Mouse (Mus musculus): ENCODE measurements around the gene Tcf25. TPM values are rescaled to one million over a fixed set of nuclear protein-coding genes. Genes with fewer than 3 reads are reported as not detected.

The Tcf25 gene
- polyA plus RNA-seq (2012; rRNA removed), result 42.0 and 48.3 TPM in 2 replicates

DNA sequence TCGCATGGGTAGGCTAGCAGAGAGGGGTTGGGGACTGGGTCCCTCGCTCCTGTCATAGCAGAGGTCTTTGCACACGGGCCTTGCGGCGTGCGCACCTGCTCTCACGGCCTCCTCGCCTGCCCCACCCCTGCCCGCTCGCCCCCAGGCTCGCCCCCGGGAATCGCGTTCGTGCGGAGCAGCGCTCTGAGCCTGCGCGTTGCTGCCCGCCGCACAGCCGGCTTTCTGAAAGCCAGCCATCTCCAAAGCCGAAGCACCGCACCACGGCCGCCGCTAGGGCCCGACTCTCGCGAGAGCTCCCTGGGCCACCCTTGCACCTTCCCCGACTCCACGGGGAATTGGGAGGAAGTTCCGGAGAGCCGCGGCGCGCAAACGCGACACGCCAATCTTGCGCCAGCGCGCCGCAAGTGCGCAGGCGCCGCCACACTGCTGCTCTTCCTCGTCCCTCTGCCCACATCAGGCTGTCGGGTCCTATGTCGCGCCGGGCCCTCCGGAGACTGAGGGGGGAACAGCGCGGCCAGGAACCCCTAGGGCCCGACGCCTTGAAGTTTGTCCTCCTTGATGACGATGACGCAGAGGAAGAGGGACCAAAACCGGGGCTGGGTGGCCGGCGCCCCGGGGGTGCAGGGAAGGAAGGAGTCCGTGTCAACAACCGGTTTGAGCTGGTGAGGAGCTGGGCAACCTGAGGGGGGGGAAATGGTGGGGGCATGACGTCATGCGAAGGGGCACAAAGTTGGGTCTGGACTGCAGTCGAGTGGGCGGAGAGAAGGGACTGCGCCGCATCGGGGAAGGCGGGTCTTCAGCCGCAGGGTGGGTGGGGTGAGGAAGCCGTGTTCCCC is at the start of gene Tcf25:
Tcf25 (plus strand) TSS at position 351 of the 836 bp plus-strand sequence.

DNA sequence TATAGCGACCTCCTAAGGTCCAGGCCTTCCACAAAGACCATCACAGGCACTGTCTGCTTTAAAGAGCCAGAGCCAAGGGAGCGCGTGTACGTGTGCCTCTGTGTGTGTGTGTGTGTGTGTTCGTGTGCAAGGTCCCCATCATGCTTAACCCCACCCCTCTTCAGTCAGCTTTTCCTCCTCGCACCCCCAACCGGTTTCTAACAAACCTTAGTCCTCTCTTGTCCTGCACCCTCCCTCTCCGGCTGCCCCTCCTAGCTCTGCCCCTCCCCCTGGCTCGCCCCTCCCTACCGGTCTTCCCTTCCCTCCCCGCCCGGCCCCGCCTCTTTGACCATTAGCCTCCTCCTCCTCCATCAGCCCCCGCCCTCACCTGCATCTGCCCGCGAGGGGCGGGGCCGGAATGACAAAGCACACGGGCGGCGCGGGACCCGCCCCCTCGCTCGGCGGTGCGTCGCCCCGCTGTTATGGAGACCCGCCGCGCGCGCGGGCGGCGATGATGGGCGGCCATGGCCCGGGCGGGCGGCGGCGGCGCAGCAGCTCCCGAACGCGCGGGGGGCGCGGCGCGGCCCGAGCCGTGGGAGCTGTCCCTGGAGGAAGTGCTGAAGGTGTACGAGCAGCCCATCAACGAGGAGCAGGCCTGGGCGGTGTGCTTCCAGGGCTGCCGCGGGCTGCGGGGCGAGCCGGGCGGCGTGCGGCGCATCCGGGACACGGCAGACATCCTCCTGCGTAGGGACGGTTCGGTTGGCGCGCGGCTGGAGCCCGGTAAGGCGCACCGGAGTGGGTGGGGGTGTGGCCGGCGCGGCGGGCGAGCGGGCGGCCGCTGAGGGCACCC is 41.1 kb upstream of the Tcf25 start, which contains the start of gene Spire2:
Spire2 (plus strand) TSS at position 452 of the 829 bp plus-strand sequence.

DNA sequence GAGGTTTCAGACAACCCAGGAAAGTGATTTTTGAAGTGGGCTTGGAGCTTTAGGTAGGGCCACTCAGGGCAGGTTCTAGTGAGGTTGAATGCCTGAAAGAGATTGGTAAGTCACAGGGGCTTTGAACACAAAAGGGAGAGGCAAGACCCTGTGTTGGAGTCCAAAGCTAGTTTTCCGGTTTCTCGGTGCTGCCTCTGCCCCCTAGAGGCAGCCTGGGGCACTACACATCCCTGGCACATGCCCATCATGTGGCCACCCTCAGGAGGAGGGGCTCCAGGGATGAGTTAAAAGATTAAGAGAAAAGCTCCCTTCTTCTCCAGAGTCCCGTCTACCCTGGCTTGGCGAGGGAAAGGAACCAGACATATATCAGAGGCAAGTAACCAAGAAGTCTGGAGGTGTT is 33.2 kb downstream of the Tcf25 start, which contains the start of gene Mc1r:
Mc1r (plus strand) TSS at position 322 of the 400 bp plus-strand sequence.

DNA sequence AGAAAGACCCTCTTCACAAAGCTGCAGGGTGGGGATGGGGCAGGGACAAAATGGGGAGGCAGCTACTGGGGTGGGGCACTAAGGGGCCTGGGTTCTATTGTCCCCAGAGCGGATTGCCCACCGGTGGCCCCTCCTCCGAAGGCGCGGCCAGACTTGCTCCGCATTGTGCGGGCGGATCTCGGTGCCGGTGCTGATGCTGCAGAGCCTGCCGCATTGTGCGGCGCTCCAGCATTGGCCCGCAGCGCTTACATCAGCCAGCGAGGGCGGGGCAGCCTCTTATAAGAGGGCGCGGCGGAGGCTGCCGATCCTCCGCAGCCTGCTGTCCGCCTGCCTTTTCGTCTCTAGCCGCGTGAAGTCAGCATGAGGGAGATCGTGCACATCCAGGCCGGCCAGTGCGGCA is 37.7 kb downstream of the Tcf25 start, which contains the start of gene Tubb3:
Tubb3 (plus strand) TSS at position 179 of the 400 bp plus-strand sequence.

GRCm38 (mm10) chr8:123423441-123423840 is 49.9 kb downstream of the Tcf25 start, which contains the start of gene Def8:
Gene Def8, plus strand, starts transcription at chr8:123423527.

Other genes with a start within 250 kb of the Tcf25 start
- 0.71 and 0.92 TPM in 2 replicates for gene Sult5a1, start 215.4 kb upstream of the Tcf25 start, polyA plus RNA-seq (2012; rRNA removed)
- 0.07 and 0.14 TPM in 2 replicates for gene Dpep1, start 187.5 kb upstream of the Tcf25 start, polyA plus RNA-seq (2012; rRNA removed)
- 28.4 and 33.8 TPM in 2 replicates for gene Chmp1a, start 161.0 kb upstream of the Tcf25 start, polyA plus RNA-seq (2012; rRNA removed)
- 0.23 and 0.27 TPM in 2 replicates for gene Spata33, start 160.9 kb upstream of the Tcf25 start, polyA plus RNA-seq (2012; rRNA removed)
- gene Cdk10, start 148.9 kb upstream of the Tcf25 start, polyA plus RNA-seq (2012; rRNA removed), result 13.4 and 15.3 TPM in 2 replicates
- 0.78 and 0.99 TPM in 2 replicates for gene Spata2l, start 137.5 kb upstream of the Tcf25 start, polyA plus RNA-seq (2012; rRNA removed)
- gene Zfp276, start 119.6 kb upstream of the Tcf25 start, polyA plus RNA-seq (2012; rRNA removed), result 7.4 and 8.2 TPM in 2 replicates
- 6.1 and 7.4 TPM in 2 replicates for gene Vps9d1, start 119.4 kb upstream of the Tcf25 start, polyA plus RNA-seq (2012; rRNA removed)
- 21.3 and 26.0 TPM in 2 replicates for gene Fanca, start 55.2 kb upstream of the Tcf25 start, polyA plus RNA-seq (2012; rRNA removed)
- 3.0 and 3.1 TPM in 2 replicates for gene Spire2, start 41.0 kb upstream of the Tcf25 start, polyA plus RNA-seq (2012; rRNA removed)
- gene Mc1r, start 33.4 kb downstream of the Tcf25 start, polyA plus RNA-seq (2012; rRNA removed), result 0.01 and 0.02 TPM in 2 replicates
- gene Tubb3, start 37.7 kb downstream of the Tcf25 start, polyA plus RNA-seq (2012; rRNA removed), result 0.62 and 0.92 TPM in 2 replicates
- gene Def8, start 49.8 kb downstream of the Tcf25 start, polyA plus RNA-seq (2012; rRNA removed), result 7.6 and 8.4 TPM in 2 replicates
- gene Afg3l1, start 104.2 kb downstream of the Tcf25 start, polyA plus RNA-seq (2012; rRNA removed), result 12.7 and 13.9 TPM in 2 replicates
- gene Dbndd1, start 141.7 kb downstream of the Tcf25 start, polyA plus RNA-seq (2012; rRNA removed), result 0.06 and 0.15 TPM in 2 replicates
- gene Gas8, start 145.1 kb downstream of the Tcf25 start, polyA plus RNA-seq (2012; rRNA removed), result 4.0 and 4.2 TPM in 2 replicates

All from liver, embryonic 14 days (tissue).